Mouse (Mus musculus) A20 (cell line): ENCODE data around the gene Ppm1l.
"Not testable (repeated sequence)": the region's sequence is repeated elsewhere in the genome, so short reads cannot be mapped to it uniquely, and the experiment has no call there.

Experiments used
- DNase-seq: peaks from one replicate; pipeline ENCODE4 v3.0.0-alpha.2; 2011; ENCODE audit warnings: low read depth, low spot score

Ppm1l gene

GRCm38 (mm10) chr3:69535486-69535885 is 218.8 kb downstream of the Ppm1l start:
- DNase-seq: no peak

DNA sequence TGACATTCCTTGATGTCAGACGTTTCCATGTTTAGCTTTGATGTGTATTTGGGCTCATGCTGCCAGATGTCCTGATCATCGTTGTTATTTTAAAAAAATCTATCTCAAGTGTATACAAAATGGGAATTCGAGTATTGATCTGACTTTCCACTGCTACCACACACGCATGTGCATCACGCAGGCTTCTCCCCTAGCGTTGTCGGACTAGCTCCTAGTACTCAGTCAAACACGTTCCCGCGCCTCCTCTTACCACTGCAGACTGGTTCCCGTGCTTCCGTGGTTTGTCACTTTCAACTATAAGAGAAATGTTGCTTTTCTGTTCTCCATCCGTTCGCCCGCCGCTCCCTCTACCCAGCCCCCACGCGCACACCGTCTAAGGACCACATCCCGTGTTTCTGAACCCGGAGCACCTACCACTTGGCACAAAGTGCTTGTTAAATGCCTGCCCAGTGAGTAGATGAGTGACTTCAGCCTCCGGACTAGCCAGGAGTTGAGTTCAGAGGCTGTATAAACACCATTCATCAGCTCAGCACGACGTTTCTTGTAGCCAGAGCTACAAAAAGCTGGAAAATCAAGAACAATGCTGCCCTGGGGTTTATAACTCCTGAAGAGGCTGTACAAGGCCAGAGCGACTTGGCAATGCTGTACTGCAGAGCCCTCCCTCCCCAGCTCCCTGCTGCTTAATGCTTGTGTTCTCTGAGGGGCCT is 219.4 kb downstream of the Ppm1l start:
- no peak for DNase-seq

- no peak for DNase-seq
Observed at GRCm38 (mm10) chr3:69542962-69543361, 226.3 kb downstream of the Ppm1l start.

DNA sequence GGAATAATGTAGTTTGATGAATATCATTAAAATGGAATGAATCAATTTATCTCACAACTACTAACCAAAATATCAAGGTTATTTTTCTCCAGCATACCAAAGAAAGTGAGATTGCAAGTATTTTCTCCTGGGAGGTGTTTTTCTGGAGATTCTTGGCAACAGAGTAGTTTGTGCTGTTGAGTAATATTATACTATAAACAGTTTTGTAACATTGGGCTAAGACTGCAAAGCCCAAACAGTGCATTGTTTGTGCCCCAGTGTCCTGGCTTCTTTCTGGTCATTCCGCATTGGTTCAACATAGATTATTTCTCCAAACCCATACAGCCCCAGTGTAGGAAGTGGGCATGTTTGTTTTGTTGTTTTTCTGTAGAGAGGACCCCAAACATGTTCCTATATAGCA is 227.1 kb downstream of the Ppm1l start:
- no peak for DNase-seq

DNA sequence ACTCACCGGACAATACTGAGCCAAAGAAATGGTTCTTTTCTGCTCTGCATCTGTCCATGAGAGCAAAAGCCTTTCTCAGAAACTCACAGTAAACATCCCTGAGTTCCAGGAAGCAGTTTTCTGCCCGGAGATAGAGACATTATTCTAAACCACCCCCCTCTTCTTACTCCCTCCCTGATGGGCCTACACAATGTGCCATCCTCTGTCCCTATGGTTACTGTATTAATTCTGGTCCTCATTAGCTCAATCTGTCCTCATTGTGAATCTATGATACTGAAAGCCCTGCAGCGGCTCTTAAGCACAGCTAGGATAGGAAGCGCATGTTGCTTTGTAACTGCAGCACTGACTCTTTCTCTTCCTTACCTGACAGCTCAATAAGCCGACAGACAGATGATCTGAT is 228.4 kb downstream of the Ppm1l start:
- DNase-seq: no peak

- no peak for DNase-seq
Observed at GRCm38 (mm10) chr3:69548704-69549455, 232.2 kb downstream of the Ppm1l start.

GRCm38 (mm10) chr3:69549602-69550001 is 232.9 kb downstream of the Ppm1l start:
- no peak for DNase-seq

GRCm38 (mm10) chr3:69555511-69555910 is 238.8 kb downstream of the Ppm1l start:
- DNase-seq: no peak

- no peak for DNase-seq
Observed at GRCm38 (mm10) chr3:69556092-69556778, 239.6 kb downstream of the Ppm1l start.

- no peak for DNase-seq
Observed at GRCm38 (mm10) chr3:69559316-69559974, 242.8 kb downstream of the Ppm1l start.

DNA sequence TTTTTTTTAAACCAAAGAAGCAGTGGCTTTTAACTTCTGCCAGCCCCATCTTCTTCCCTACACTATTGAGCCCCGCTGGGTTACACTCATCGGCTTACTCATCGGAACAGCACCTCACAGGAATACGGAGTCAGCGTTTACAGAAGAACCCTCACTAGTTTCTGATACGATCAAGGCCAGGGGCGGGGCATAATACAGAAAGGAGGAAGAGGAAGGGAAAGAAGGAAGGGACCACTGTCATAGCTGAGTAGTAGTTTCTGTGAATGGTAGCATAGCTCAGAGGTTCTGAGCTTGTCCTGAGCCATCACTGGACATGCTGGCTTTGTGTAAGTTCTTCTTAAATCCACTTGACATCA is 243.3 kb downstream of the Ppm1l start:
- DNase-seq: peak; percentile 44

DNA sequence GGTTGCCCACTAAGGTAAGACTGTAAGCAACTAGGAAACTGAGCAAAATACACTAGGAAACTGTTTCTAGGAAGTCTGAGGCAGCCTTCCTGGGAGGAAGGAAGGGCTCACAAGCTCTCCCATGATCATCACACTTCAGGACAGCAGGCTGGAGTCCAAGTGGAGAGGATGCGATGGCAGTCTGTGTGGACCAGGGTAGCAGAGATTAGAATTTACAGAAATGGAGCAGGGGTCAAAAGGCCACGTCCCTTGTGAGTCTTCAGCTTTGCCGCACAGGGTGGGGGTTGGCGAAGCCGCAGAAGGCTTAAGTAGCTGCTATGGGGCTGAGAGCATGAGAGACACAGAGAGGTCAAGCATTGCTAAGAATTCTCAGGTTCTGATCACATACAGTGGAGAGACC is 245.0 kb downstream of the Ppm1l start:
- no peak for DNase-seq

- DNase-seq: no peak
Observed at GRCm38 (mm10) chr3:69563406-69563805, 246.7 kb downstream of the Ppm1l start.

- DNase-seq: not testable (repeated sequence)
Observed at GRCm38 (mm10) chr3:69565586-69565985, 248.9 kb downstream of the Ppm1l start.

- no peak for DNase-seq
Observed at GRCm38 (mm10) chr3:69572561-69572960, 255.9 kb downstream of the Ppm1l start.

DNA sequence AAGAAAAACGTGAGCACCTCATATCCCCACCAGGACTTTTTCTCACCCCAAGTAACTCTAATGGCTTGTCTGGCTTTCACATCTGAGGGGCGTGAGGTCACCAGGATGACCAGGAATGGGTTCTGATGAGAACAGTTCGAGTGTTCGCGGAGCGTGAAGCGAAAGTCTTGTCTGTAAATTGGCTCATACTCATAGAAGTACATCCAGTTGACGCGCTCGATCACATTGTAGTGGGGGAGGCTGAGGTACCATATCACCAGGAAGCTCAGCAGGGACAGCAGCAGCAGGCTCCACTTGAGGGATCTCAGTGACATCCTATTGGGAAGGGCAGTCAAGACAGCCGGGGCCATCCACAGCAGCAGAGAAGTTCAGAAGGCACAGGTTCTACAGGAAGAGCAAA is 258.9 kb downstream of the Ppm1l start:
- DNase-seq: no peak

DNA sequence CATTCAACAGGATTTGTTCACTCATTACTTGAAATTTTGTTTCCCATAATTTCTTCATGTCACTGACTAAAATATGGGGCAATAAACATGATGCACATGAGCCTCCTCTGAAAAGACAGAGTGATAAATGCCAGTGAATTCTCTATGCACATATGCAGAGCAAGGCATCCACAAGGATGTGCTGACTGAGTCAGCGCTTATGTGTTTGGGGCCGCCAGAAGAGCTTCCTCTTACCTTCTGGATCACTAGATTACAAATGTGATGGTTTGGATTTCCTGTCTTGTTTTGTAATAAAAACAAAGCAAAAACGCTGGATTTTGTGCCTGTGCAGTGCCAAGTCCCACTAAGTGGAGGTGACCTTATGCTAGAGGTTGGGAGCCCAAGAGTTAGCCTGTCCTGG is 260.1 kb downstream of the Ppm1l start:
- no peak for DNase-seq

DNA sequence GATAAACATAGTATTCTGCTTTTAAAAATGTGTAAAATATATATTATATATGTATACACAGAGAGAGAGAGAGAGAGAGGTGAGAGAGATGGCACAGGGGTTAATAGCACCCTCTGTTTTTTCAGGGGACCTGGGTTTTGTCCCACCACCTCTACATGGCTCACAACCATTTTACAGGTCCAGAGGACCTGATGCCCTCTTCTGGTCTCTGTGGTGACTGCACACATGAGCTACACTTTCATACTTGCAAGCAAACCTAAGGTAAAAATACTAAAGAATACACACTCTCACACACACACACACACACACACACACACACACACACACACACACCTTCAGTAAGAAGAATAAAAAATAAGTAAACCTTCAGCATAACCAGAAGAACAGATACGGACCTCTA is 262.1 kb downstream of the Ppm1l start:
- DNase-seq: no peak

DNA sequence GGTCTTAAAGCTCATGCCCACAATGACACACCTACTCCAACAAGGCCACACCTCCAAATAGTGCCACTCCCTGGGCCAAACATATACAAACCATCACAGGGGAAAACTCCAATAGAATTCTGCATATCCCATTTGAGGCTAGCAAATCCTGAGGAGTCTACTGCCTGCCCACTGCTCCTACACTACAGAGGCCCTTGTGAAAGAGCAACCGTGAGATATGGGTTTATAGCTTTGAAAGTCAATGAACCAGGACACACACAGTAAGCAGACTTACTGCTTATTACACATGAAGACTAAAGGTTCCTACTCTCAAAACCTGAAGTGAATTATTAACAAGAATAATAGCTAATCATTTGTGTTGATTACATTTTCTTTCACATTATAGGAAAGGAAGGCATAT is 267.1 kb downstream of the Ppm1l start:
- no peak for DNase-seq

GRCm38 (mm10) chr3:69588101-69588760 is 271.6 kb downstream of the Ppm1l start:
- no peak for DNase-seq

- no peak for DNase-seq
Observed at GRCm38 (mm10) chr3:69593426-69593825, 276.8 kb downstream of the Ppm1l start.

DNA sequence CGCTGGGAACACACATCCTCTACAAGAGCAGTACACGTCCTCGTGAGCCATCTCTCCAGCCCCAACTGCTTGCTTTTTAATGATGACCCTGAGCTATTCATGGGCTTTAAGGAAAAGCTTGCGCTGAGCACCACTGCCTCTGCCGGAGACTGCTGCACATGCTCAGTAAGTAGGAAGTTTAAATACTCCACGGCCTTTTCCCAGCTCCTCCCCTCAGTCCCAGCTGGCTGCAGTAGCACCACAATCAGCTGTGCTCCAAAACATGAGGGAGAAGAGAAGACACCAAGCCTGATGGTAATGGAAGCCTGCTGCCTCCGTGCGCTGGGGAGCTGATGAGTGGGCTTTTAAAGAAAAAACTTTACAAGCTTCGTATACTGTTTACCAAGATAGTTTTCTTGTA is 277.4 kb downstream of the Ppm1l start:
- DNase-seq: no peak
